Mouse (Mus musculus) testis, adult 2 months (tissue): Measurements from ENCODE around the gene Ltbp1.

ENCODE experiments used
- CTCF ChIP-seq: fragments of 200-500 bp; IDR thresholded peaks from 2 replicates; pipeline ENCODE4 v1.5.1; 2012; ENCODE audit warnings: low read depth, mild to moderate bottlenecking, inconsistent platforms, low read length, moderate library complexity; ENCODE audit not compliant: control insufficient read depth, insufficient read depth, insufficient replicate concordance
- POLR2A ChIP-seq: fragments of 200-500 bp; IDR thresholded peaks from 2 replicates; pipeline ENCODE4 v1.6.1; 2012; ENCODE audit warnings: low read depth, mild to moderate bottlenecking, inconsistent platforms, low read length, moderate library complexity; ENCODE audit not compliant: control insufficient read depth

DNA sequence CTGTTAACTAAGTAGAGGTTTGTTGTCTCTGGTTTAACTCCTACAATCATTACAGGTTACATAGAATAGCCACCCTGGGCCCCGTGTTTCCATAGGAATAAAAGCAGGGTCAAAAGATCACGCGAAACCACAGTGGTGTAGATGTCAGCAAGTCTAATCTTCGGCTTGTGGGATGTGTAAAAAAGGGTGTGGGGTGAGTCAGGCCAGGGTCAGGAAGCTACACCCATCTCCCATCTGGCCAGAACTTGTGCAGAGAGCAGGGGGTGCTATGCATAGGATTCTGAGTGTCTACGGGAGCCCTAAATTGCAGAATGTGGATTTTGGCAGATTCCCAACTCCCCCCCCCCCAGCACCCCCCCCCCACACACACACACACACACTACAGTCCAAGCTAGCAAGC is 432.8 kb downstream of the Ltbp1 start:
- TF ChIP-seq POLR2A, result no peak
- TF ChIP-seq CTCF, result no peak
